Mouse (Mus musculus) neural tube, embryonic 14.5 days (tissue): ENCODE results near the gene Brca1. TPM values are rescaled to one million over a fixed set of nuclear protein-coding genes. Genes with fewer than 3 reads are reported as not detected.
A peak's percentile ranks its signal among the peaks of the same experiment; 100 is the strongest.
"Not testable (repeated sequence)": the region's sequence is repeated elsewhere in the genome, so short reads cannot be mapped to it uniquely, and the experiment has no call there.

Experiments
- ATAC-seq: fragments of 200-750 bp; cut with Nextera tagmentation; 2 replicates; pipeline ENCODE4 v1.8.0; 2017; ENCODE audit warnings: low read depth, mild to moderate bottlenecking, moderate TSS enrichment, moderate library complexity
- H3K27ac ChIP-seq: fragments of 300-500 bp; sonication (generic); 2 replicates; pipeline ENCODE4 v1.5.1; 2014; ENCODE audit warnings: low read depth, mild to moderate bottlenecking, control low read depth, low read length, moderate library complexity, mixed read lengths
- H3K27me3 ChIP-seq: fragments of 300-500 bp; sonication (generic); 2 replicates; pipeline ENCODE4 v1.6.1; 2014; ENCODE audit warnings: low read length; ENCODE audit not compliant: control insufficient read depth, insufficient read depth
- H3K36me3 ChIP-seq: fragments of 300-500 bp; sonication (generic); 2 replicates; pipeline ENCODE4 v1.6.1; 2014; ENCODE audit warnings: low read length, mixed read lengths; ENCODE audit not compliant: control insufficient read depth, insufficient read depth
- H3K4me1 ChIP-seq: fragments of 300-500 bp; sonication (generic); 2 replicates; pipeline ENCODE4 v1.6.1; 2014; ENCODE audit warnings: low read length; ENCODE audit not compliant: control insufficient read depth, insufficient read depth
- H3K4me2 ChIP-seq: fragments of 300-500 bp; sonication (generic); 2 replicates; pipeline ENCODE4 v1.6.1; 2014; ENCODE audit warnings: mild to moderate bottlenecking, low read depth, low read length, control low read depth
- H3K4me3 ChIP-seq: fragments of 300-500 bp; sonication (generic); 2 replicates; pipeline ENCODE4 v1.5.1; 2014; ENCODE audit warnings: low read depth, low read length, control low read depth, mixed read lengths
- H3K9ac ChIP-seq: fragments of 300-500 bp; sonication (generic); replicated peaks from 2 replicates; pipeline ENCODE4 v1.6.1; 2014; ENCODE audit warnings: low read depth, mild to moderate bottlenecking, control low read depth, low read length, mixed read lengths
- H3K9me3 ChIP-seq: fragments of 300-500 bp; sonication (generic); 2 replicates; pipeline ENCODE4 v1.6.1; 2016; ENCODE audit warnings: low read length; ENCODE audit not compliant: control insufficient read depth
- WGBS: fragments of 180-500 bp; shearing (Covaris S2); extraction: QIAGEN DNeasy Blood & Tissue Kit; methylation state at CpG from one replicate; pipeline ENCODE4 v1.1.7; 2014; 5-methylcytosine and 5-hydroxymethylcytosine counted together
- polyA plus RNA-seq: library from polyadenylated mRNA; unstranded; fragments of >200 nt; fragmentation: Nextera tagmentation; extraction: Ambion mirVana; gene quantifications from 2 replicates; pipeline ENCODE4 v1.2.1, GENCODE M21; 2014

The Brca1 gene
- polyA plus RNA-seq, 1 experiment from 2014 or later, result 1.6 TPM

DNA sequence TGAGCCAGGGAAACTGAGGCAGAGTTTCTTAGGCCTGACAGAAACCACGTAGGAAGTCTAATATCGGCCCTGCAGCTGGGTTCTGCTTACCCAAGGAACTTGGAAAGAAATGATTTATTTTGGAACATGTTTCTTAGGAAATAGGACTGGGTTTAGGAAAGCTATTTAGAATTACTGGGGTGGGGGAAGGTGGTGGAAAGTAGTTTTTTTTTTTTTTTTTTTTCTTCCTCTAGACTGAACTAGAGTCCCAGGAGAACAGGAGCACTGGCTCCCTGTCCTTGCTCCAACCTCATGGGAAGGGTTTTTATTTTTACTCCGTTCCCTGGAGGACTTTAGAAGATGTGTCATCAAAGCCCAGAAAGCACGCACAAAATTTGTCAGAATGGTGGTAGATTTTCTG is 82.6 kb downstream of the Brca1 start:
- no peak for ATAC-seq

DNA sequence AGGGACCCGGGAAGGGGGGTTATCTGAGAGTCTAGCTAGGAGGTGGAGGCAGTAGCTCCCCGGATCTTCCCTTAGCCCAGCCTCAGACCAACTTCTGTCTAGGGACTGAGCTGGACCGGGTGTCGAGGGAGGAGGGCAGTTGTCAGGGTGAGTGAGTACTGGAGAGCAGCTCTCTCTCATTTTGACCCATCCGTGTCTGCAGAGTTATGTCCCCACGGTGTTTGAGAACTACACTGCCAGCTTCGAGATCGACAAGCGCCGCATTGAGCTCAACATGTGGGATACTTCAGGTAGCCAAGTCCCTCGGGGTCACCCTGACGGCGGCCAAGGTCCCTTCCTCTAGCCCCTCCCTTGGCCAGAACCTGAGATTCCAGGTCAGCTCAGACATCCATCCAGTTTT is 83.0 kb downstream of the Brca1 start:
- H3K4me1 ChIP-seq, result peaks cover 21% of the 10 kb centered on the region
- 2% methylated on average over 13 of the region's 13 CpGs for WGBS

More for the DNA sequence above, 82.6 kb downstream of the Brca1 start:
- Histone ChIP-seq H3K4me1 (peaks cover 17% of the 10 kb centered on the region), H3K4me3 (peak overlapping the region; percentile 68), H3K27me3 (no peaks in the 10 kb centered on the region), H3K9me3 (no peaks in the 10 kb centered on the region), H3K27ac (no peak overlapping the region), H3K36me3 (no peaks in the 10 kb centered on the region), H3K4me2 (peak overlapping the region; percentile 86), H3K9ac (peak overlapping the region; percentile 81; the same call in 1 of the 2 replicates)
- 61% methylated on average over 4 of the region's 4 CpGs for WGBS

DNA sequence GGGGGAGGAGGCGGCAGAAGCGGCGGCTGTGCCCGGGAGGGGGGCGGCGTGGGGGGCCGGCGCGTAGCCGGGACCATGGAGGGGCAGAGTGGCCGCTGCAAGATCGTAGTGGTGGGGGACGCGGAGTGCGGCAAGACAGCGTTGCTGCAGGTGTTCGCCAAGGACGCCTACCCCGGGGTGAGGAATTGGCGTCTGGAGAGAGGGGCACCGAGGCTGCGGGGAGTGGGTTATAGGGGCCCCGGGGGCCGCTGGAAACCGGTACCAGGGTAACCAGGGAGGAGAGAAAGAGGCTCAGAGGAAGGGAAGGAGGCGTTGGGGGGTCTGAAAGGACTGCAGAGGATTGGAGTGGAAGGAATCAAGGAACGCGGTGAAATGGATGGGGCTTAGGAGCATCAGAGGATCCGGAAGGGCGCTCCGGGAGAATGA is 83.5 kb downstream of the Brca1 start:
- WGBS, result 0% methylated on average over 29 of the region's 31 CpGs
- peak; percentile 26; the same call in 1 of the 2 replicates for ATAC-seq
- H3K4me2 ChIP-seq, result peak overlapping the region; percentile 86
- H3K36me3 ChIP-seq, result no peaks in the 10 kb centered on the region
- no peaks in the 10 kb centered on the region for H3K27me3 ChIP-seq
- no peaks in the 10 kb centered on the region for H3K9me3 ChIP-seq
- peak overlapping the region; percentile 81 for H3K27ac ChIP-seq
- H3K9ac ChIP-seq, result peak overlapping the region; percentile 81
- H3K4me1 ChIP-seq, result peaks cover 26% of the 10 kb centered on the region
- peak overlapping the region; percentile 68 for H3K4me3 ChIP-seq

More for the DNA sequence above, 83.0 kb downstream of the Brca1 start:
- peak overlapping the region; percentile 81 for H3K9ac ChIP-seq
- peak overlapping the region; percentile 86 for H3K4me2 ChIP-seq
- H3K4me3 ChIP-seq, result peak overlapping the region; percentile 68
- no peaks in the 10 kb centered on the region for H3K36me3 ChIP-seq
- no peaks in the 10 kb centered on the region for H3K9me3 ChIP-seq
- no peak for ATAC-seq
- peak overlapping the region; percentile 81; the same call in 1 of the 2 replicates for H3K27ac ChIP-seq
- H3K27me3 ChIP-seq, result no peaks in the 10 kb centered on the region

DNA sequence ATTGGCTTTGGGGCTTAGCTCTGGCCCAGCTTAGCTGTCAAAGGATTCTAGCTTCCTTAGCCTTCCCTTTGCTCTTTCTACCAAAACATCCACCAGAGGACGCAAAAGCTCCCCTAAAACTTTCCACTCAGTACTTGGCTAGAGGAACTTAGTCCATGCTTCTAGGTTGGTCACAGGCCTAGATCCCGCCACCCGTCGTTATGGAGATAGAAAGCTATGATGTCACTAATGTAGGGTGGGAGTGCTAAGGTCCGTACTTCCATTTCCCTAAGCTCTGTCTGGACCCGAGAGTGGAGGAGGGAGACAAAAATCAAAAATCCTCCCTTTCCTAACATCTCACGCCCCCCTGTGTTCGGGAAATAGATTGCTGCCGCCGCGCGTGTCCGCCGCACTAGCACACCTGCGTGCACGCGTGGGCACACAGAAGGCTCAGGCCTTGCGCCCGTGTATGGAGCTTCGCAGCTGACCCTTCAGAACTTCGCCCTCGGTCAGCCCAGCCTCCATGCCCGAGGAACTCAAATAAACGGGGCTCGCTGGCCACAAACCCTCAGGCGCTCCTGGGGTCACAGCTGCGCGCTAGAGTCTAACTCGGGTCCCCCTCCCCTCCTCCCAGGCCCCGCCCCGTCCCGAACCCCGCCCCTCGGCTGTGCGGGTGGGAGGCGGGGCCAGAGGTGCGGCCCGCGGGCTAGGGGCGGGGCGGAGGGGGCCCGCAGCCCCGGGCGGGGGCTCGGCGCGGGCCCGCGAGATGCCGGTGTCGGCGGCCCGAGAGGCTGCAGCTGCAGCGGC is 84.1 kb downstream of the Brca1 start:
- Histone ChIP-seq H3K9me3 (no peaks in the 10 kb centered on the region), H3K9ac (peak overlapping the region; percentile 81), H3K36me3 (peaks cover under 1% of the 10 kb centered on the region; the same call in 1 of the 2 replicates), H3K4me2 (peak overlapping the region; percentile 86), H3K27ac (peak overlapping the region; percentile 81), H3K4me3 (peak overlapping the region; percentile 68), H3K27me3 (no peaks in the 10 kb centered on the region), H3K4me1 (peaks cover 32% of the 10 kb centered on the region)
- under 1% methylated on average over 44 of the region's 54 CpGs for WGBS
- peak; percentile 65 for ATAC-seq

DNA sequence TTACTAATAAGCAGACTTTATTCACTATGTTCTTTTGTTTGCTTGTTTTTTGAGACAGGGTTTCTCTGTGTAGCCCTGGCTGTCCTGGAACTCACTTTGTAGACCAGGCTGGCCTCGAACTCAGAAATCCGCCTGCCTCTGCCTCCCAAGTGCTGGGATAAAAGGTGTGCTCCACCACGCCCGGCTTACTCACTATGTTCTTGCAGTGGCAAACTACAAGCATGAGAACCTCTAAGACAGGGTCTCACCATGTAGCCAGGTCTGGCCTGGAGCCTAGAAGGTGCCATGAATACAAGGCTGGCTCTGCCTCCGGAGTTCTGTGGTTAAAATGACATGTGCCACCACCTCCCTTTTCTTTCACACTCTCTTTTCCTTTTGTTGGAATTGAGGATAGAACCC is 85.2 kb downstream of the Brca1 start:
- H3K9ac ChIP-seq, H3K27ac ChIP-seq, H3K27me3 ChIP-seq, H3K9me3 ChIP-seq, ATAC-seq: not testable (repeated sequence)
- peaks cover 12% of the 10 kb centered on the region for H3K36me3 ChIP-seq
- H3K4me3 ChIP-seq, result peak overlapping the region; percentile 79
- H3K4me2 ChIP-seq, result peak overlapping the region; percentile 62; the same call in 1 of the 2 replicates
- WGBS, result 69% methylated on average over 5 of the region's 5 CpGs
- peaks cover 37% of the 10 kb centered on the region for H3K4me1 ChIP-seq

DNA sequence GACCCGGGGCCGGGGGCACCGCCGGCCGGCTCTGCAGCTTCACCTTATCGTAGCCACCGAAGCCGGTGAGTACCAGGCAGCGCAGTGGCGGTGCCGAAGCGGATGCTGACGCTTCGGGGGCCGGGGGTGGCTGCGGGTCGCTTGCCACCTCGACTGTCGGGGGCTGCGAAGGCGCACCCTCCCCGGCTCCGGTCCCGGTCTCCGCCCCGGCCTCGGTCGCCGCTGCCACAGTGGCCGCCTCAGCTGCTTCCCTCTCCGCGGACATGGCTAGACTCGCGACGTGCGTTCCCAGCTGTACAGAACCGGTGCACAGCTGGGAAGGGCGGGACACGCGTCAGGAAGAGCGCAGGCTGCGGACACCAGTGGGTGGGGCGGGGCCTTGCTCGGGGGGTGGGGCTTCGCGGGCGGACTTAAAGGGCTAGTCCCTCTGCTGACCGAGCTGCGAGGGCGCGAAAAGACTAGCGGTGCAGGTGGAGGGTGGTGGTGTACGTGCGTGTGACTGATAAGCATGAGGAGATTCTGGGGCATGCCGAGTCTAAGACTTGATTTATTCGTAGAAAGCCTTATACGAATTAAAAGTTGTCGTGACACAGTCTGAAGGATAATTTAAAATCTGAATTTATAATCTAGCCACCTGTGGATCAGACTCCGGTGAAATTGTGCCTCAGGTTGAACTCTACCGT is 85.7 kb downstream of the Brca1 start, which contains the start of gene Vat1:
Gene Vat1 (minus strand): TSS at position 362 of the 683 bp plus-strand sequence.
- peak; percentile 74 for ATAC-seq
- 2% methylated on average over 56 of the region's 60 CpGs for WGBS
- H3K9me3 ChIP-seq, result no peaks in the 10 kb centered on the region
- peak within 1 kb of the TSS; percentile 72 for H3K9ac ChIP-seq
- H3K4me1 ChIP-seq, result peaks cover 37% of the 10 kb centered on the region
- peak within 1 kb of the TSS; percentile 89 for H3K27ac ChIP-seq
- peak within 1 kb of the TSS; percentile 62 for H3K4me2 ChIP-seq
- H3K27me3 ChIP-seq, result no peaks in the 10 kb centered on the region
- H3K36me3 ChIP-seq, result peaks cover 14% of the 10 kb centered on the region
- H3K4me3 ChIP-seq, result peak within 1 kb of the TSS; percentile 79

DNA sequence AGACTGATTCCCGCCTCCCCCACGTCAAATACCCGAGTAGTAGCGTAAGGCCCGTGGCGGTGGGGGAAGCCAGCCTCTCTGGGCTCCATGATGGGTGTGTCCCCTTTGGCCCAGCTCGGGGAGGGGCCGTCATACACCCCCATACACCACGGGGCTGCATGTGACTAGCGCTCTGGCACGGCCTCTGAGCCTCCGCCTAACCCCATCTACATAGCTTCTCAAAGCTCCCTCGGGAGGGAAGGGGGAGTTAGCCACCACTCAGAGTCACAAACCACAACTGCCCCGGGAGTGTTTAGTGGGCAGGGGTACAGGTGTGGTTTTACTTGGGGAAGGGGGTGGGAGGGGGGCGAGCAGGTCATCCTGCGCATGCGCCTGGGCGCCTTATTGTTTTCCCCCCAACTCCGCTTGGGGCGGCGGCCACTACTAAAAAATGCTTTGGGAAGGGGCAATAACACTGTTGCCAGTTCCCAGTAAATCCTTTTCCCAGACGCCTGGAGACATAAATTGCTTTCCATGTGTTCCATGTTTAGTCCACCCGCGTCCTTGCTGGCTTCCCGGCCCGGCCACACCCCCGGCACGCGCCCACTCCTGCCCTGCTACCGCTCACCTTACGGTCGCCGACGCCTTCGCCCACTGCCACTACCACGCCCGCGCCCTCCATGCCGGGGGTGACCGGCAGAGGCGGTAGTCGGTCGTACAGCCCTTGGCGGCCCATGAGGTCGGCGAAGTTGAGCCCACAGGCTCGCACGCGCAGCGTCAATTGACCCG is 86.5 kb downstream of the Brca1 start:
- ATAC-seq, result peak; percentile 44
- Histone ChIP-seq H3K9ac (peak overlapping the region; percentile 72), H3K27me3 (no peaks in the 10 kb centered on the region), H3K4me2 (peak overlapping the region; percentile 62), H3K27ac (peak overlapping the region; percentile 89), H3K4me3 (peak overlapping the region; percentile 79), H3K4me1 (peaks cover 37% of the 10 kb centered on the region), H3K9me3 (no peaks in the 10 kb centered on the region), H3K36me3 (peaks cover 17% of the 10 kb centered on the region)
- under 1% methylated on average over 49 of the region's 51 CpGs for WGBS

DNA sequence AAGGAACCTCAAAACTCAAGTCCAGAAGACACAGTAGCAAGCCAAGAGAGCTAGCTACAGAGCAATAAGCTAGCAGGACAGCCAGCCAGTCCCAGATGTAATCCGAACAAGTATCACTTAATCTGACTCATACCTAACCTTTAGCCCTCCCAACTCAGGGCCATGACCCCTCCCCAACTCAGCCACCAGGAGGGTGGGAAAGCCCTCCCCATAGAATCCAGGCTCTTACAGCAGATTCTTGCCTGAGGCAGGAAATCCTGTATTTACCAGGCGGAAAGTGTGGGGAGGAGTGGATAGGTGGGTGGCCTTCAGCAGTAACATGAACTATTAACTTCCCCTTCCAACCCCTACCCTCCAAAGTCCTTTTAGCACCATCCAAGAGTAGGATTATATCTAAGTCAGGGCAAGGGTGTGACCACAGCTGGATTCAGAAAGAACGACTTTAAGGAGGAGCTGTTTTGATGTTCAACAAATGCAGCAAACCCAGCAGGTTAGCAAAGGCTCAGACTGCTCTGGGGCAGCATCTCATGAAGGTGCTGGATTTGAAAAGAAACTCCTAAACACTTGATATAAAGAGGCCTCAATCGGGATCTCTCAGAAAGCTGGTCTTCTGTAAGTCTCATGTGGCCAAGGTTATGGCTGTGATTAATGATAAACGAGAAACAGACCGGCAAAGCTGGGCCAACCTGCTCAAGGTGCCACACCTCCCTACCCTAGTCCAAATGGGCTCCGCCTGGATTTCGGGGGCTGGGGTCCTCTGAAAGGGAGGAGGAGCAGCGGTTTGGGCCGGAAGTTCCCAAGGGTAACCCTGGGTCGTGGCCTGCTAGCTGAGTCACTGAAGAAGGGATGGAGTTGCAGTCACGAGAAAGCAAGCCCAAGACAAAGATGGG is 87.3 kb downstream of the Brca1 start, which contains the start of gene Rnd2:
Gene Rnd2 (plus strand): TSS at position 789 of the 890 bp plus-strand sequence.
- Histone ChIP-seq H3K27ac (peak within 1 kb of the TSS; percentile 89), H3K9me3 (no peaks in the 10 kb centered on the region), H3K4me2 (peak within 1 kb of the TSS; percentile 62), H3K4me1 (peaks cover 37% of the 10 kb centered on the region), H3K27me3 (no peaks in the 10 kb centered on the region), H3K9ac (peak within 1 kb of the TSS; percentile 72), H3K36me3 (peaks cover 25% of the 10 kb centered on the region), H3K4me3 (peak within 1 kb of the TSS; percentile 79)
- ATAC-seq, result no peak
- WGBS, result 12% methylated on average over 12 of the region's 12 CpGs
